Mouse (Mus musculus) erythroid progenitor cell, adult 5-6 weeks (primary cell): ENCODE data around the gene Jtb. TPM values are rescaled to one million over a fixed set of nuclear protein-coding genes. Genes with fewer than 3 reads are reported as not detected.
"Not testable (repeated sequence)": the region's sequence is repeated elsewhere in the genome, so short reads cannot be mapped to it uniquely, and the experiment has no call there.

Experiments used
- ATAC-seq: replicated peaks from 2 replicates; pipeline ENCODE4 v1.8.0; 2016; ENCODE audit warnings: moderate number of reproducible peaks, mild to moderate bottlenecking, moderate TSS enrichment, inconsistent platforms; ENCODE audit not compliant: poor library complexity, low FRiP score, severe bottlenecking
- total RNA-seq, 2 experiments: library from RNA; stranded (forward) in 1 of 2; stranded (reverse) in 1 of 2; fragments of 150-400 nt in 1 of 2; fragments of 186-747, 209-891 nt in 1 of 2; gene quantifications; 2 replicates each; pipeline versions ENCODE4 v1.2.3 to v1.2.4; 2015 to 2017; ENCODE audit warnings: low replicate concordance in 2 of 2

The Jtb gene
- total RNA-seq, 2 experiments from 2014 or later: 1.9 to 10.9 TPM

DNA sequence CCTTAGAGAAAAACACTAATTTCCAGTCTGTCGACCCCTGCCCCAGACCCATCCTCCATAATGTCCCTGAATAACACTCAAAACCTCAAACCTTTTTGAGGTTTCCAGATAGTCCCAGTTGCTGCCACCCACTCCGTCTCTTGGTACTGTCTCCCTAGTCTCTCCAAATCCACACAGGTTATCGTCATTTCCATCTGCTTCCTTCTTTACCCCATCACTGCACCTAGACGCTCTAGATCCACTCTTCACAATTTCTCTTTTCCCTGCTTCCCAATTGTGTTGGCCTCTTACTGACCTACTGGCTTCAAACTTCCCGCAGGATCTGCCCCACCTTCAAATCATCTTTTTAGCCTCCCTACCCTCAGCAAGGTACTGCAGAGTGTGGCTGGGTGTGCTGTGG, 10.3 kb upstream of the Jtb start:
- no peak for ATAC-seq

DNA sequence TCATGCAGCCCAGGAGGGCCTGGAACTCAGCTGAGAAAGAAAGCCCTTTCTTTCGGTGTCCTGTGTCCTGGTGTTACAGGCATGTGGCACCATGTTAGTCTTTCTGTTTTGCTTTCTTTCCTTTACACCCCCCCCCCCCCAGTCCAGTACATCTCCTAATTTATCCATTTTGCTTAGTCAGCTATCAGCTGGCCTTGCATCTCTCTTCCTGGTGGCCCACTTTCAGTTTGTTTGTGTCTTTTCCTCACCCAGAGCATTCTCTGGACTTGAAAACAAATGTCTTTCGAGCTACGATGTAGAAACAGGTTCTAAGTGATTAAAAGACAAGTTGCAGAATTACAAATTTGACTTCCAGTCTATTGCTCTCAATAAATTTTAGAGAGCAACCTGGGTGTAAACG, 8.9 kb upstream of the Jtb start:
- ATAC-seq: no peak

DNA sequence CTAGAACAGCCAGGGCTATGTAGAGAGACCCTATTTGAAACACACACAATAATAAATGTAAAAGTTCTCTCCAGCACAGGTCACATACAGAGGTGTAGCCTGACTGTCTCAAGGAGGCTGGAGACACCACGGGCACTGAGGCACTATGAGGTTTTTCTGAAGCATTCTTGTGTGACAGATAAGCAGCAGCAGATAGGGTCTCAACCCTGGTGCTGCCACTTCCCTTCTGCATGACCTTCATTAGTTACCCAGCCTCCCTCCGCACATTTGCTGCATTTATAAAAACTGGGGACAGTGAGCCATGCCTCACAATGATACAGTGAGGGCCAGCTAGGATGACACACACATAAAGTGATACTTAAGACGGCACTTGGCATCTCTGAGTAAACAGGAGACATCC, 8.5 kb upstream of the Jtb start:
- ATAC-seq: no peak

DNA sequence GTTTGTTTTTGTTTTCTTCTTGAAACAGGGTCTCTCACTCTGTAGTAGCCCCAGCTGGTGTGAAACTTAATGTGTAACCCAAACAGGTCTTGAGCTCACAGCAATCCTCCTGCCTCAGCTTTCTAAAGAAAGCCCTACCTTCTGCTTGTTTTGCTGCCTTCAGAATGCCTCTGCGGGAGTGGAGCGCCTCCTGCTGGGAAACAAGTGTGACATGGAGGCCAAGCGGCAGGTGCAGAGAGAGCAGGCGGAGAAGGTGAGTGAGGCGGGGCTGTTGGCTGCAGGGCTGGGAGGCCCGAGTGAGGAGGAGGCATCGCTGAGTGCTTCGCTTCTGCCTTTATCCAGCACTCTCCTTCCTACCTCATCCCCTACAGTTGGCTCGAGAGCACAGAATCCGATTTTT, 7.1 kb upstream of the Jtb start:
- ATAC-seq: no peak

DNA sequence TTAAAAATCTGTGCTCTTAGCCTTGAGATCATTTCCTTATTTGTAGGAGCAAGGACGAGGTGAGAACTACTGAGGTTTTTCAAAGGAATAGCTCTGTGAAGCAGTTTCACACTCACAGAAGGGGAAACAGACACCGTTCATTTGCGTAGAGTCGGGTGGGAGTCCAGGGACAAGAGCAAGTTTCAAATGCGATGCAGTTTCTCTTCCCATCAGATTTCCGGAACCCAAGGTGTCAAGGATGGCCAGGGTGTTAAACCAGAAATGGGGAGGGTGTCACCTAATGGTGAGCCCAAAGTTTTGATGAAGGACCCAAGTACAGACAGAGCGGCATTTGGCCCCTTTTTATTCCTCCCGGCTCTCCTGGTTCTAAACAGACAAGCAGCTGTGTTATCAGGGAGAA, 322 bp upstream of the Jtb start:
- no peak for ATAC-seq

DNA sequence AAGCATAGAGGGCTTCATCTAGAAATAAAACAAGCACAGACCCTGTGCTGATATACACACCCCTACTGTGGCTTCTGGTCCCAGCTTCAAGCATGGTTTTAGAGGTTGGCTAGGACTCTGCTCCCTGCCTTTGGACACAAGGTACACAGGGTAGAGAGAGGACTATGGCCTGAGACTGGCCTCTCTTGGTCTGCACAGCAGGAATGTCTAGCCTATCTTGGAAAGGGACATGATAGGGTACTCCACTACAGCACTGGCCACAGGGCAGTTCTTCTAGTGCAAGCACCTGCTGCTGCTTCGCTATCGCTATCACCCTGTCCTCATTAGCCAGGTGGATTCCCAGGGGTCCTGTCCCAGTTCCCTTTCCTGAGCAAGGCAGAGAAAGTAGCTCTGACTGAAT, 9.9 kb downstream of the Jtb start:
- ATAC-seq: no peak

DNA sequence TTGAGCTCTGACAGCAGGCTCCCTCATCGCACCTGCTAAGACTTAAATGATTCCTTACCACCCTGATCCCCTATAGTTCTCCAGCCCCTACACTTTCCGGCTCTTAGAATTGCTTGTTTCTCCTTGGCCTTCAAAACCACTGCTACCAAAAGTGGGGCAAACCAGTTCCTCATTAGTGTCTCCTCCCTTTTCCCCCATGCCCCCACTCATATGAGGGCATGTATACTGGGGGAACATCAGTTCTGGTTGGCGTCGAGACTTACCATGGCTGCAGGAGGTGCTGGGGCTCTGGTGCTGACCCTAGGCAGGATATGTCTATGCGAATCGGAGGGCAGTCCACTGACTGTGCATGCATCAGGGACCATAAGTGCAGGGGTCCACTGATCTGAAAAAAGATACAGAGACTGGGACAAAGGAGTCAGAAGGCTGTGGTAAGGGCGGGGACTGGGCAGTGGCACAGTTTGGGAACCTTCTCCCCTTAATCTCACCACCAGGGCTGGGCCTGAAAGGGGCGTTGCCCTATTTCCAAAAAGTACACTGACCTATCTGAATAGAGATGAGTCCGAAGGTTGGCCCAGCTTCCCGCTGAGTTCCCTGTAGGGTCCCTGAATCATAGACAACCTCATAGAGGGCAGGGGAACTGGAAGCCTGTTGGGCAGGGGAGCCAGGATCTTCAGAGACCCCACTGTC, 10.4 kb downstream of the Jtb start:
- ATAC-seq: peak; percentile 55; the same call in 1 of the 2 replicates

DNA sequence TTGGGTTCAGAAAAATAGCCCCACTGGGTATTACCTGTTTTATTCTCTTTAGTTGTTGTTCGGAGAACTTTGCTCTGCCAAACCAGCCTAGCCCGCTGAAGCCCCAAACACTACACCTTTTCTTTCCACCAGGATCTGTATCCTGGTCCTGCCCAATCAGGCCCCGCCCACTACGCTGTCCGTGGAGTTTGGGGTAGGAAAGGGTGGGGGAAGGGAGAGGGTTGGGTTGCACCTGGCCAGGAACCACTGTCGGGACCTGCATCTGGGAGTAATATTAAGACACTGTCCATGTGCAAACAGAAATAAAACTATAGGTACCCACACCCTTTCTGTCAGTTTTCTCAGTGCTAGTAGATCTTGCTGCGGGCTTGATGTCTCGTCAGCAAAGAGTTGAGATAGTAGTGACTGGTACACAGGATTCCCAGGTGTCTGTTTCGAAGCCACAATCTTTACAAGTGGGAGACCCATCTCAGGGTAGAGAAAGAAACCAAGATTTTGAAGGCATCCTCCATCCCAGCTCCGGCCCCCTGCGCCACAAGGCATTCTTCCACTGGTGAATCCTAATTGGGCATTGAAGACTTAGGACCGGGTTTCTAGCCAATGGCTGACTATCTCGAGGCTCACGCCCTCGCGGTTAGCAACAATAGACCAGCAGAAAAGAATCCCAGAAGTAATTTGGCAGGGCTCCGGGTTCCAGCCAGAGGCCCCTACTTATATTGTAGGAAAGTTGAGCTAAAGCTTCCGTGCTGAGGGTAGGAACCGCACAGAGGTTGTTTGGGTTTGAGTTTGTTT, 11.8 kb downstream of the Jtb start, which contains the start of gene Creb3l4:
Gene Creb3l4 (minus strand): TSS at position 529 of the 792 bp plus-strand sequence.
- no peak for ATAC-seq

DNA sequence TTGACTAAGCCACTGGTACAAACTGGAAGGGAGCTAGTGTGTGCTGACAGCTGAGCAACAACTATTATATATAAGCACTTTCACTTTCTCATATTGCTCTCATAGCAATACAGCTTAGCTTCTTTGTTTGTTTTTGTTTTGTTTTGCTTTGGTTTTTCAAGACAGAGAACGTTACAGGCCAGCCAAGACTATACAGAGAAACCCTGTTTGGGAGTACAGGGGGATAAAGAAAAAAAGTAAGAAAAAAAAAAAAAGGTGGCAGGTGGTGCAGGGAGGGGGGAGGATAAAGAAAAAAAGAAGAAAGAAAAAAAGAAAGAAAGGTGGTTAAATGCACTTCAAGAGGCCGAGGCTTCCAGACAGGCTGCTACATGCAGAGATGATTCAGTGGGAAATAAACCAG, 14.0 kb downstream of the Jtb start:
- ATAC-seq: no peak

DNA sequence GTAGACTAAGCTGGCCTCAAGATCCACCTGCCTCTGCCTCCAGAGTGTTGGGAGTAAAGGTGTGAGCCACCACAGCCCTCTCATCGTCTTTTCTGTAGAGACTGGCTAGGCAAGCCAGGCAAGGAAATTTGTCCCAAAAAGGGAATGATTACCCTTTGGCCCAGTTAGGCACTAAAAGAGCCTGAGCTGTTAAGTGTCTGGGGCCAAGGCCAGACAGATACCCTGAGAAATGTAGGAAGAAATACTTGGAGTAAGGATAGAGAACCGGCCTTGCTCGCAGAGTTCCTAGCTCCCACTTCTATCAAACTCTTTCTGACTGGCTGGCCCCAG, 16.2 kb downstream of the Jtb start:
- ATAC-seq: peak; percentile 48

DNA sequence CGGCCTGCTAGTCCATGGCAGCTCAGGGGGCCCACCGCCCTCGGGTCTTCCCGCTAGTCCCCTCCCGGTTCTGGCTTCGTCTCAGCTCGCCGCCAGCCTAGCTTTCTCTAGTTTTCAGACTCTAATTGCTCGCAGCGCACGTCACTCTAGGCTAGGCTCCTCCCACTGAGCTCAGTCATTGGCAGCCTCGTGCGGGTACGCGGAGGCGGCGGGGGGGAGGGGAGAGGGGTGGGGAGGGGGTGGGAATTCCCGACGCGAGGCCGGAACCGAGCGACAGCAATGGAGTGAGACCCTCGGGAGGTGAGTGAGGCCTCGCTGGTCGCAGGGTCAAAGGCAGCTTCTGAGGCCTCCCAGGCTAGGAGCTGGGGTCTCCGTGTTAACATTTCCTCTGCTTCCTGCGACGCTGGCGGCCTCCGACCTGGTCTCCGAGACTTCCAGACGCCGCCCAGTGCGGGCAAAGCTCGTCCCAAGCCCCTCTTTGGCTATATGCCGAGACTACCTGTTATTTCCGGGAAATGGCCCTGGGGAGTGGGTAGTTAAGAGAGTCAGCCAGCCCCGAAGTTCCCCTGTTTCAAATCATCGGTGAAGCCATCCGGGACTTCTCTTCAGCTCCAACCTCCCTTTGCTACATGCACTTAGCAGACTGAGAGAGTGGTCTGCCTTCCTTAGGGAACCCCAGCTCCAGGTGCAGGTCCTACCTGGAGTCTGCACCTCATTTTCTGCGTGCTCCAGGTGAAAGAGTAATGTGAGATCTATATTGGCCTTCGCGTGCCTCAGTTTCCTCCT, 16.8 kb downstream of the Jtb start, which contains the start of gene Slc39a1:
Gene Slc39a1 (plus strand): TSS at position 213 of the 786 bp plus-strand sequence.
- peak; percentile 95 for ATAC-seq

DNA sequence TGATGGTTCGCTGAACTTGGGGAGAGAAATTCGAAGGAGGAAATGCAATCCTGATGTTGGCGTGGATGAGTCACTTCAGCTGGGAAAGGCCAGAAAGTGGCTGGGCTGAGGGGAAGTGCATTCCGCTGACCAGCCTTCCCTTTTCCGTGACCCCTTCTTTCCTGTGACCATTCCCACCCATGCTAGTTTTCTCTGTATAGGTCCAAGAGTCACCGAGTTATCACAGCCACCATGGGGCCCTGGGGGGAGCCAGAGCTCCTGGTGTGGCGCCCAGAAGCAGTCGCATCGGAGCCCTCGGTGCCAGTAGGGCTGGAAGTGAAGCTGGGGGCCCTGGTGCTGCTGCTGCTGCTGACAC, 17.3 kb downstream of the Jtb start:
- ATAC-seq: no peak

DNA sequence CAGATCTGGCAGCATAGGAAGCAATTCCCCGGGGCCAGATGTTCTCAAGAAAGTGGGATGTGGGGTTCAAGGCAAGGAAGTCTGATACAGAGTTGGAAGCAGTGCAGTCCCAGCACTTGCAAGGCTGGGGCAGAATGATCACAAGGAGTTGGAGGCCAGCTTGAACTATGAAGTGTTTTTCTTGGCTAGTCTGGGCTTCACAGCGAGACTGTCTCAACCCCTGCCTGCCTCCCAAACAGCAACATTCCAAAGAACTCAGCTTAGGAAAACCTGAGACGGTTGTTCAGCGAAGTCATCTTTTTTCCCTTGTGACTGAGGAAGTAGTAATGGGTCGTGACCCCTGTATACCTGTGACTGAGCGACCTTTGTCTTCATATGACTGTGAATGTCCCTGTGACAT, 19.4 kb downstream of the Jtb start:
- no peak for ATAC-seq

DNA sequence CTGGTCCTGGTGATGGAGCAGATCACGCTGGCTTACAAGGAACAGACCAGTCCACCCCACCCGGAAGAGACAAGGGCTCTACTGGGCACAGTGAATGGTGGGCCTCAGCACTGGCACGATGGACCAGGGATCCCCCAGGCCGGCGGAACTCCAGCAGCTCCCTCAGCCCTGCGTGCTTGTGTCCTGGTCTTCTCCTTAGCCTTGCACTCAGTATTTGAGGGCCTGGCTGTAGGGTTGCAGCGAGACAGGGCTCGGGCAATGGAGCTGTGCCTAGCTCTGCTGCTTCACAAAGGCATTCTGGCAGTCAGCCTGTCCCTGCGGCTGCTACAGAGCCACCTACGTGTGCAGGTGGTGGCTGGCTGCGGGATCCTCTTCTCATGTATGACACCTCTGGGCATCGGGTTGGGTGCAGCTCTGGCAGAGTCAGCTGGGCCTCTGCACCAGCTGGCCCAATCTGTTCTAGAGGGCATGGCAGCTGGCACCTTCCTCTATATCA, 20.4 kb downstream of the Jtb start:
- ATAC-seq: not testable (repeated sequence)

DNA sequence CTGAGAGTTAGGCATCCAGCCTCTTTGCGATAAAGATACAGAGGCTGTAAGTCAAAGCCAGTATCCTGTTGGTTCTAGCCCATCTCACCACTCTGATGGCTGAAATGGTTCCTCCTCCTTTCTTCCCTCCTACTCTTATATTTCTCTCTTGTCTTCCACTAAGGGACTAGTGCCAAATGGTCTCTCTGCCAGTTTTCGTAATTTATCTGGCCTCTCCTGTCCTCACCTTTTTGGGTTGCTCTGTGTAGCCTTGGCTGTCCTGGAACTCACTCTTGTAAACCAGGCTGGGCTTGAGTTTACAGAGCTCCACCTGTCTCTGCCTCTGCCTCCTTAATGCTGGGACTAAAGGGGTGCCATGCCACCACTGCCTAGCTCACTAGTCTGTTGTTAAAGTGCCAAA, 21.3 kb downstream of the Jtb start:
- not testable (repeated sequence) for ATAC-seq

DNA sequence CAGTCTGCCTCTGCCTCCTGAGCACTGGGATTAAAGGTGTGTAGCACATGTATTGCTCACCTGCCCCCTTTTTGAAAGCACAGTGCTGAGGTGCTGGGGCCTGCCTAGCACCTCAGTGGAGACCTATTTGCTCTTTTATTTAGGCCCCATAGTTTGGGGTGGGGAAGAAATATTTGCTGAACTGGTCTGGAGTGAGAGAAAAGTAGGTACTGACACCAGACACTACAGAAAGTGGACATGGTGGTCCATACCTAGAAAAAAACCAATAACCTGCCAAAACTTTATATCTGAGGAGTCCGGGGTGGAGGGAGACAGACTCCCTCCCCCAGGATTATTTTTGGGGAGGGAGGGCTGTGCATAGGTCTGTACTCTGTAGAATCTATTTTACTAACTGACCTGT, 21.8 kb downstream of the Jtb start:
- ATAC-seq: not testable (repeated sequence)

DNA sequence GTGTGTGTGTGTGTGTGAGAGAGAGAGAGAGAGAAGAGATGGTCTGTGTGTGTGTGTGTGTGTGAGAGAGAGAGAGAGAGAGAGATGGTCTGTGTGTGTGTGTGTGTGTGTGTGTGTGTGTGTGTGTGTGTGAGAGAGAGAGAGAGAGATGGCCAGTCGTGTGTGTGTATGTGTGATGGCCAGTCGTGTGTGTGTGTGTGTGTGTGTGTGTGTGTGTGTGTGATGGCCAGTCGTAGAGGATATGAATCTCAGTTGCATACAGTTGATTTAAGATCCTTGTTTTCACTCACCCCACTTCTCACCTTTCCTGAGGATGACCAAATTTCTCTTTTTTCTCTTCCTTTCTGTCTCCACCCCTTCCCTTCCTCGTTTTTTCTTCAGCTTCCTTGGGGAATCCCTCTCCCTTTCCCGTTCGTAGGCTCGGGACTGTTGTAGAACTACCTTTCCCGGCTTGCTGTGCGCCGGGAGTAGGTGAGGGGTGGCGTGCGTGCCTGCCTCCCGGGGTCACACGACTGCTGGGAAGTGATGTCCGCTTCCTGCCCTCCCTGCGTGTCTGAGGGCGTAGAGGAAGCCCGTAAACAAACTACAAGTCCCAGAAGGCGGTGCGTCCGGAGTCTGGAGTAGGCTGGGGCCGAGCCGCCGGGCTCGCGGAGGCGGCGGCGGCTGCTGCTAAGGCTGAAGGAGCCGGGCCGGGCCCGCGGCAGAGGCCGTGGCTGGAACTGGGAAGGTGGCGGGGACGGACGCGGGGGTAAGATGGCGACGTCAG, 22.4 kb downstream of the Jtb start, which contains the start of gene Crtc2:
Gene Crtc2 (plus strand): TSS at position 511 of the 766 bp plus-strand sequence.
- peak; percentile 98 for ATAC-seq

DNA sequence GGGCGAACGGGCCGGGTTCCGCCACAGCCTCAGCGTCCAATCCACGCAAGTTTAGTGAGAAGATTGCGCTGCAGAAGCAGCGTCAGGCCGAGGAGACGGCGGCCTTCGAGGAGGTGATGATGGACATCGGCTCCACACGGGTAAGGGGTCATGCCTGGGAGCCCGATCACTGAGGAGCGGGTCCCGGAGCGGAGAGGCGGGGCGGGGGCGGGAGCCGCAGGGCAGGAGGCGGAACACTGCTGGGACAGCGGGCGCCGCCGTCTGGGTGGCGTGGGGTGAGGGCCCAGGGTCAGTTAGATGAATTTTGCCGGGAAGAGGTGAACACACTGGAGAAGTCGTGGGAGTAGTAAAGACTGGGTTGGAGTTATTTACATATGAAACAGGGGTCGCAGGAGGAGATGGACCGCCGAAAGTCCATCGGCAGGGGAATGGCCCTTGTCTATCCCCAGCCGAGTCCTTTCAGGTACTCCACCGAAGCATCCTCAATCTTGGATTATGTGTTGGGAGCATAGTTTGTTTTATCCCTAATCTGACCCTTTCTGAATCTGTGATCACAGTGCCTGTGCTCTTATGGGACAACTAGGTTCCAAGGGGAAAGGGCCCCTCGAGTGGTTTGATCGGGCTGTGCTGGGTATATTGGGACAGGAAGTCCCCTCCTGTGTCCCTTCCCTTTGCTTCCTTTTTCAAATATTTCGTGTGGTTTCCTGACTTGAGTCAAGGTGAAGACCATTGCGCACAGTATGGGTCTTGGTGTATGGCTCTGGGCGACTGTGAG, 23.2 kb downstream of the Jtb start:
- peak; percentile 60 for ATAC-seq

DNA sequence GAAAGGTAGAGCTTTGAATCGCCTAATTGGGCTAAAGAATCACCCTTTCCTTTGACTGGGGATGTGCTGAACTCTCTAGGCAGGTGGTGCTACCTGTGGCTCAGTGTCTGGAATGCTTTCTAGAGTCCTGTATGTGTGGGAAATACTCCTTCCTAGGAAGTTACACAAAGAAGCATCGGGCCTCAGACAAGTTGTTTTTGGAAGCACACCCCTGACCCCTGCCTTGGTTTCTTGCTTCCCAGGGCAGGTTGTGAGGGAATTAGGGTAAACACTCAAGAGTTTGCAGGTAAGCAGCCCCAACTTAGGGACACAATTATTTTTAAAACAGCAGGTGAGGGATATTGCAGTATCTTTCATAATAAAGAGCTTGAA, 23.8 kb downstream of the Jtb start:
- no peak for ATAC-seq
